Mouse (Mus musculus) left cerebral cortex, adult 6 months (tissue): ENCODE results near the gene Ehbp1. TPM values are rescaled to one million over a fixed set of nuclear protein-coding genes. Genes with fewer than 3 reads are reported as not detected.

Experiments used
- long read RNA-seq, 2 experiments: library from polyadenylated mRNA; unstranded; transcript quantifications; one replicate each; pipeline ENCODE4 v2.0.0; 2019 to 2020
- polyA plus RNA-seq: library from polyadenylated mRNA; unstranded; fragments of <200 nt; fragmentation: Nextera tagmentation; gene quantifications from 2 replicates; pipeline ENCODE4 v1.2.3, GENCODE M21; 2021

The Ehbp1 gene
- 5.0 and 5.2 TPM in 2 replicates for polyA plus RNA-seq
- long read RNA-seq, experiment 1, partial matches to known transcripts: 2 of 8 reads
- long read RNA-seq, experiment 1, other reads (novel, unspliced or antisense): 6 of 8 reads
- long read RNA-seq, experiment 2, partial matches to known transcripts: 9 of 13 reads
- long read RNA-seq, experiment 2, other reads (novel, unspliced or antisense): 4 of 13 reads

DNA sequence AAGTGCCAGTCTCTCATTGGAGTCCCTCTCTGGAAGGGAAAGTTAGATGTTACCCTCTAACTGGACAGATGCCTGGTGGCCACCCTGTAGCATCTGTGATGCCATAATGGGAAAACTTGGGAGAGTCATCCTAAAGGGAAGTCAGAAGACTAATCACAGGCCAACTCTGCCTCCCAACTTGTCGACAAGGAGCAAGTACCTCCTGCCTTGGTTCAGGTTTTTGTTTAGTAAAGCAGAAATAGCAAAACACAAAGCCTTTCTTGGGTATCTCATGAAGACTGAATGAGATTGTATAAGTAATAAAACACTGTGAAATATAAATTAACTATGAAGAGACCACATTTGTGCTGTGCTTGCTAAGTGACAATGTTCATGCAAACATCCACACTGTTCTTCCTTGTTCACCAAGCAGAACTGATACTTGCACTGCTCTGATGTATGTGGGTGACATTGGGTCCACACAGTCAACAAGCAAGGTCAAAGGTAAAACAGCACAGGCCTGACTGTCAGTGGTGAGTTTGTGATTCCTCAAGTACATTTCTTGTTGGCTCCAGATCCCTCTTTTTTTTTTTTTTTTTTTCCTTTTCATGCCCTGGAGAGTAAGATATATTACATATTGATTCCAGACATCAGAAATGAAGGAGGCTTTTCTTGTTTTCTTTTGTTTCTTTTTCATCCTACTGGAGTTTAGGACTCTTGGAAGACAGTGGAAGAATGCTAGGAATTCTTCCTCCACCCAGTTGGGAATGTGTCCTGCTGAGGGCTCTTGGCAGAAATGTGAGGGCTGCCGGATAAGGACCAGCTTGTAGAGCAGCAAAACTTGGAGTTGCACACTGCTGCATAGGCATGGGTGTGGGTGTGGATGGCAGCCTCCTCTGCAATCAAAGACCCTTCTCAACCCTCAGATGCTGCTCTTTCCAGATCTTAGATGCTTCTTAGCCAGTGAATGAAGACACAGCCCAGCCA lies at the start of gene Ehbp1:
Ehbp1 (minus strand) TSS at position 51 of the 966 bp plus-strand sequence.

DNA sequence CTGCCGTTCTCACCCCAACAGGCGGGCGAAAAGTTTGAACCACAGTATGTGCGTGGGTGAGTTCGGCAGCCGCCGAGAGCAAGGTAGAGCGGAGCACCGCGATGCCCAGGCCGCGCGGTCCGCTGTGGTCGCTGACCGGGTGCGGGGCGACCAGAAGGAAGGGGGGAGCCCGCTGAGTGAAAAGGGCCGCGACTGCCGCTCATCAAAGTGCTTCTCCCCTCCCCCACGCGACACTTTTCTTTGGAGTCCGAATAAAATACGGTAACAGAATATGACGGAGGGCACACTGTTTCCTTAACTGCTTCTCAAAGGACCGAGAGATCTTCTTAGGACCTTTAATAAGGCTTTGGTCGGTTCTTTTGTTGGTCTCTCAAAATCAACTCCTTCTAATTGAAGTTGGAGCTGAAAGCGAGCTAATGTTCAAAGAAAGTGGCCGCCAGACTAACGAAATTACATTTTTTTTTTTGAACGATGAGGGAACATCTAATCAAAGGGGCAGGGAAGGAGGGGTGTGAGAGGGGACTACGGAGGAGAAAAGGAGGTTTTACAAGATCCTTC lies 339.2 kb downstream of the Ehbp1 start, which contains the start of gene Otx1:
Otx1 (minus strand) TSS at position 115 of the 558 bp plus-strand sequence.

Other genes with a start within 250 kb of the Ehbp1 start
- 9.5 and 13.7 TPM in 2 replicates for gene Tmem17, start 169.8 kb upstream of the Ehbp1 start, polyA plus RNA-seq